ENCODE assay signal across 11 mouse cellular contexts in the genomic region with DNA sequence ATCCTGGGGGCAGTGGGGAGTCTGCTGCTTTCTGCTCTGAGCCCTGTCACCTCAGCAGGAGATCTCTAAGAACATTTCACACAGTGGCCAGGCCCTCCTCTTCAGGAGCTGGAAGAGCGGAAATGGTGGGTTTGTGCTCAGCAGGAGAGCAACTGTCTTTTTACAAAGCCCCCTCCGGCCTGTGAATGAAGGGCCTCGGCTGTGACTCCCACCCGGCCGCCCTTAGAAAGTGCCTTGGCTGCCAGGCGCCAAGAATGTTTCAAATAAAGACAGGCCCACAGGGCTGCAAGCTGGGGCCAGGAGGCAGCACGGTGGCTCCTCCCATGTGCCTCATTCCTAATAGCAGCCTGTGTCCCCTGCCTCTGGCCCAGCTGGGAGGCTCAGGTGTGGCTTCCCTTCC.
DNase-seq lines count a peak whose midpoint lies in the region; ATAC-seq lines count a peak whose summit lies in the region.
"Had no signal": no experiment of that assay in that cellular context is flagged by ENCODE, and none has a peak within 500 bp of the region (broad histone marks: within the 10 kb centered on the region; RNA-seq: fewer than 3 reads in every experiment).

No protein-coding gene starts in this region.

- H3K27ac ChIP-seq in heart, embryonic 14.5 days (replicated peaks in 1 of 2; ENCODE audit: control insufficient read depth in 1 of 2, insufficient read depth in 1 of 2, low read depth in 2 of 2, low read length in 2 of 2) = 0 out of 4 replicates have a peak overlapping the region, but pooled peaks of 1 of the 2 experiments have one; percentile 2
- H3K27ac ChIP-seq in heart, embryonic 11.5 days (ENCODE audit: low read depth, low read length) = no peak overlapping the region
- H3K27ac ChIP-seq in forebrain, embryonic 11.5 days (ENCODE audit: low read depth, low read length) = no peak overlapping the region
- H3K27ac ChIP-seq in midbrain, embryonic 11.5 days (ENCODE audit: low read depth, low read length) = no peak overlapping the region
- H3K27ac ChIP-seq in intestine, embryonic 15.5 days = no peak overlapping the region
- H3K27ac ChIP-seq: macrophage had no signal

- H3K4me1 ChIP-seq in heart, embryonic 14.5 days (ENCODE audit: control insufficient read depth in 2 of 2, insufficient read depth in 2 of 2, low read length in 2 of 2) = peaks cover 39 to 45% of the 10 kb centered on the region in 2 experiments
- peaks cover 35% of the 10 kb centered on the region for H3K4me1 ChIP-seq in heart, embryonic 11.5 days (ENCODE audit: control insufficient read depth, insufficient read depth, low read length)
- peaks cover 8% of the 10 kb centered on the region; the same call in 1 of the 2 replicates for H3K4me1 ChIP-seq in forebrain, embryonic 11.5 days (replicated peaks; ENCODE audit: control insufficient read depth, insufficient read depth, low read length)
- peaks cover 11% of the 10 kb centered on the region for H3K4me1 ChIP-seq in midbrain, embryonic 11.5 days (ENCODE audit: control insufficient read depth, insufficient read depth, low read length)
- peaks cover 38% of the 10 kb centered on the region for H3K4me1 ChIP-seq in intestine, embryonic 15.5 days (replicated peaks)

- ATAC-seq in heart, embryonic 14.5 days (ENCODE audit: insufficient number of reproducible peaks, insufficient read depth, low FRiP score, low read depth) = no peak
- ATAC-seq in heart, embryonic 11.5 days (replicated peaks; ENCODE audit: insufficient number of reproducible peaks, low FRiP score, low TSS enrichment) = no peak
- ATAC-seq in forebrain, embryonic 11.5 days (replicated peaks; ENCODE audit: low FRiP score) = 0 out of 2 replicates have a peak, but pooled peaks have one; percentile 5
- 0 out of 2 replicates have a peak, but pooled peaks have one; percentile 22 for ATAC-seq in midbrain, embryonic 11.5 days (ENCODE audit: low FRiP score)
- no peak for ATAC-seq in intestine, embryonic 15.5 days

- DNase-seq in ES-CJ7 (ENCODE audit: low read depth, low spot score) = peak; percentile 92
- no peak for DNase-seq in forebrain, embryonic 11.5 days (ENCODE audit: low spot score)
- DNase-seq in midbrain, embryonic 11.5 days (ENCODE audit: low spot score, missing footprints) = no peak
- DNase-seq in cerebellum, adult 8-10 months = no peak
- no peak for DNase-seq in frontal cortex, adult 2 months (ENCODE audit: extremely low spot score in 1 of 2, low spot score in 1 of 2)
- DNase-seq: kidney, adult 18-20 months had no signal

- 27% methylated on average over 7 of the region's 7 CpGs for WGBS in heart, embryonic 14.5 days
- 19% methylated on average over 7 of the region's 7 CpGs for WGBS in heart, embryonic 11.5 days (ENCODE audit: insufficient replicate concordance)
- 5% methylated on average over 7 of the region's 7 CpGs for WGBS in forebrain, embryonic 11.5 days
- 6% methylated on average over 7 of the region's 7 CpGs for WGBS in midbrain, embryonic 11.5 days
- WGBS in intestine, embryonic 15.5 days = 23% methylated on average over 7 of the region's 7 CpGs

- H3K36me3 ChIP-seq in heart, embryonic 14.5 days (ENCODE audit: control insufficient read depth, insufficient read depth, low read length) = no peaks in the 10 kb centered on the region
- H3K36me3 ChIP-seq in heart, embryonic 11.5 days (ENCODE audit: control insufficient read depth, insufficient read depth, low read length) = no peaks in the 10 kb centered on the region
- no peaks in the 10 kb centered on the region for H3K36me3 ChIP-seq in forebrain, embryonic 11.5 days (ENCODE audit: control insufficient read depth, insufficient read depth, low read length)
- no peaks in the 10 kb centered on the region for H3K36me3 ChIP-seq in midbrain, embryonic 11.5 days (ENCODE audit: control insufficient read depth, insufficient read depth, low read length)
- no peaks in the 10 kb centered on the region for H3K36me3 ChIP-seq in intestine, embryonic 15.5 days

- no peak overlapping the region for H3K4me3 ChIP-seq in heart, embryonic 14.5 days (ENCODE audit: control insufficient read depth in 1 of 2, insufficient read depth in 1 of 2, low read depth in 1 of 2, low read length in 2 of 2)
- H3K4me3 ChIP-seq in heart, embryonic 11.5 days (ENCODE audit: low read depth, low read length) = no peak overlapping the region
- H3K4me3 ChIP-seq in forebrain, embryonic 11.5 days (ENCODE audit: low read depth, low read length) = no peak overlapping the region
- H3K4me3 ChIP-seq in midbrain, embryonic 11.5 days (ENCODE audit: low read depth, low read length) = no peak overlapping the region
- no peak overlapping the region for H3K4me3 ChIP-seq in intestine, embryonic 15.5 days (replicated peaks)
- H3K4me3 ChIP-seq: erythroblast, embryonic 14.5 days had no signal

- no peak overlapping the region for H3K4me2 ChIP-seq in heart, embryonic 14.5 days (ENCODE audit: low read length)
- no peak overlapping the region for H3K4me2 ChIP-seq in heart, embryonic 11.5 days
- H3K4me2 ChIP-seq in forebrain, embryonic 11.5 days (ENCODE audit: low read depth, low read length, severe bottlenecking) = no peak overlapping the region
- no peak overlapping the region for H3K4me2 ChIP-seq in midbrain, embryonic 11.5 days
- H3K4me2 ChIP-seq in intestine, embryonic 15.5 days (replicated peaks) = no peak overlapping the region

- peak overlapping the region; percentile 11; the same call in 1 of the 2 replicates for H3K9ac ChIP-seq in heart, embryonic 14.5 days (ENCODE audit: low read length)
- H3K9ac ChIP-seq in heart, embryonic 11.5 days (ENCODE audit: low read depth, low read length) = no peak overlapping the region
- no peak overlapping the region for H3K9ac ChIP-seq in forebrain, embryonic 11.5 days (ENCODE audit: low read length)
- no peak overlapping the region for H3K9ac ChIP-seq in midbrain, embryonic 11.5 days (ENCODE audit: low read length)
- no peak overlapping the region; the same call in 1 of the 2 replicates for H3K9ac ChIP-seq in intestine, embryonic 15.5 days

- no peaks in the 10 kb centered on the region for H3K27me3 ChIP-seq in heart, embryonic 14.5 days (ENCODE audit: control insufficient read depth, insufficient read depth, low read length)
- H3K27me3 ChIP-seq in heart, embryonic 11.5 days (ENCODE audit: control insufficient read depth, insufficient read depth, low read length) = no peaks in the 10 kb centered on the region
- H3K27me3 ChIP-seq in forebrain, embryonic 11.5 days (ENCODE audit: control insufficient read depth, insufficient read depth, low read length) = no peaks in the 10 kb centered on the region
- H3K27me3 ChIP-seq in midbrain, embryonic 11.5 days (ENCODE audit: control insufficient read depth, insufficient read depth, low read length) = peaks cover 21% of the 10 kb centered on the region
- H3K27me3 ChIP-seq in intestine, embryonic 15.5 days (replicated peaks) = no peaks in the 10 kb centered on the region

- no peaks in the 10 kb centered on the region for H3K9me3 ChIP-seq in heart, embryonic 14.5 days (ENCODE audit: control insufficient read depth, low read length)
- no peaks in the 10 kb centered on the region for H3K9me3 ChIP-seq in heart, embryonic 11.5 days (replicated peaks; ENCODE audit: control insufficient read depth, low read length)
- H3K9me3 ChIP-seq in forebrain, embryonic 11.5 days (ENCODE audit: control insufficient read depth, low read length) = no peaks in the 10 kb centered on the region
- H3K9me3 ChIP-seq in midbrain, embryonic 11.5 days (ENCODE audit: control insufficient read depth, low read length) = no peaks in the 10 kb centered on the region
- H3K9me3 ChIP-seq in intestine, embryonic 15.5 days = no peaks in the 10 kb centered on the region

Comparison
In these comparisons a context has a peak if more than half of its experiments do, and no peak if none do; other contexts are left out.
1. ATAC-seq: peak in forebrain, embryonic 11.5 days (single experiment) and midbrain, embryonic 11.5 days (single experiment); none in heart, embryonic 14.5 days (single experiment), heart, embryonic 11.5 days (single experiment) and intestine, embryonic 15.5 days (single experiment).